Mouse (Mus musculus) kidney, adult 2 months (tissue): ENCODE data around the gene Hipk3.

Experiments used
- CTCF ChIP-seq: fragments of 200-500 bp; conservative IDR thresholded peaks from 2 replicates; pipeline ENCODE4 v1.5.1; 2011; ENCODE audit warnings: low read depth, mild to moderate bottlenecking, control low read depth, low read length, moderate library complexity, mixed read lengths; ENCODE audit not compliant: insufficient read depth, insufficient read length
- POLR2A ChIP-seq: fragments of 200-500 bp; IDR thresholded peaks from one replicate; pipeline ENCODE4 v1.6.1; 2011; ENCODE audit warnings: low read depth, low read length, control low read depth

- TF ChIP-seq POLR2A (no peak), CTCF (no peak)
These were observed 6.8 kb upstream of the Hipk3 start for GRCm38 (mm10) chr2:104501091-104501490.
